Mouse (Mus musculus) heart, embryonic 11.5 days (tissue): ENCODE data around the gene Dazap1. TPM values are rescaled to one million over a fixed set of nuclear protein-coding genes. Genes with fewer than 3 reads are reported as not detected.
A peak's percentile ranks its signal among the peaks of the same experiment; 100 is the strongest.
"Not testable (repeated sequence)": the region's sequence is repeated elsewhere in the genome, so short reads cannot be mapped to it uniquely, and the experiment has no call there.

Experiments used
- ATAC-seq: fragments of 200-750 bp; cut with Nextera tagmentation; replicated peaks from 2 replicates; pipeline ENCODE4 v1.8.0; 2017; ENCODE audit warnings: moderate library complexity; ENCODE audit not compliant: insufficient number of reproducible peaks, low FRiP score, low TSS enrichment
- H3K27ac ChIP-seq: fragments of 300-500 bp; sonication (generic); 2 replicates; pipeline ENCODE4 v1.5.1; 2014; ENCODE audit warnings: mild to moderate bottlenecking, low read depth, low read length
- H3K27me3 ChIP-seq: fragments of 300-500 bp; sonication (generic); 2 replicates; pipeline ENCODE4 v1.6.1; 2014; ENCODE audit warnings: mild to moderate bottlenecking, low read length, mixed read lengths; ENCODE audit not compliant: control insufficient read depth, insufficient read depth
- H3K36me3 ChIP-seq: fragments of 300-500 bp; sonication (generic); 2 replicates; pipeline ENCODE4 v1.6.1; 2014; ENCODE audit warnings: mild to moderate bottlenecking, low read length, moderate library complexity, mixed read lengths; ENCODE audit not compliant: control insufficient read depth, insufficient read depth
- H3K4me1 ChIP-seq: fragments of 300-500 bp; sonication (generic); 2 replicates; pipeline ENCODE4 v1.6.1; 2014; ENCODE audit warnings: low read length; ENCODE audit not compliant: control insufficient read depth, insufficient read depth
- H3K4me2 ChIP-seq: fragments of 300-500 bp; sonication (generic); 2 replicates; pipeline ENCODE4 v1.6.1; 2014; ENCODE audit warnings: mild to moderate bottlenecking, moderate library complexity
- H3K4me3 ChIP-seq: fragments of 300-500 bp; sonication (generic); 2 replicates; pipeline ENCODE4 v1.5.1; 2014; ENCODE audit warnings: low read depth, low read length
- H3K9ac ChIP-seq: fragments of 300-500 bp; sonication (generic); 2 replicates; pipeline ENCODE4 v1.6.1; 2014; ENCODE audit warnings: mild to moderate bottlenecking, low read depth, low read length, moderate library complexity
- H3K9me3 ChIP-seq: fragments of 300-500 bp; sonication (generic); replicated peaks from 2 replicates; pipeline ENCODE4 v1.6.1; 2016; ENCODE audit warnings: low read length; ENCODE audit not compliant: control insufficient read depth
- WGBS: fragments of 180-500 bp; shearing (Covaris S2); extraction: QIAGEN DNeasy Blood & Tissue Kit; methylation state at CpG from one replicate; pipeline ENCODE4 v1.1.7; 2014; ENCODE audit not compliant: insufficient replicate concordance; 5-methylcytosine and 5-hydroxymethylcytosine counted together
- polyA plus RNA-seq: library from polyadenylated mRNA; unstranded; fragments of >200 nt; fragmentation: Nextera tagmentation; extraction: Ambion mirVana; gene quantifications from 2 replicates; pipeline ENCODE4 v1.2.1, GENCODE M21; 2014

Dazap1 gene
- polyA plus RNA-seq, 1 experiment from 2014 or later = 29.9 TPM

- Histone ChIP-seq H3K27me3 (no peaks in the 10 kb centered on the region), H3K4me2 (0 out of 2 replicates have a peak overlapping the region, but pooled peaks have one; percentile 14), H3K4me3 (no peak overlapping the region), H3K27ac (no peak overlapping the region), H3K9me3 (no peaks in the 10 kb centered on the region), H3K36me3 (peaks cover 26% of the 10 kb centered on the region), H3K4me1 (peaks cover 22% of the 10 kb centered on the region), H3K9ac (0 out of 2 replicates have a peak overlapping the region, but pooled peaks have one; percentile 0)
- ATAC-seq = no peak
- 2% methylated on average over 4 of the region's 4 CpGs for WGBS
Measured at GRCm38 (mm10) chr10:80245600-80245999, 15.7 kb upstream of the Dazap1 start.

GRCm38 (mm10) chr10:80247849-80248248, 13.4 kb upstream of the Dazap1 start:
- Histone ChIP-seq H3K27me3 (no peaks in the 10 kb centered on the region), H3K9me3 (no peaks in the 10 kb centered on the region), H3K36me3 (peaks cover 12% of the 10 kb centered on the region), H3K27ac (no peak overlapping the region), H3K4me3 (no peak overlapping the region), H3K9ac (no peak overlapping the region), H3K4me2 (peak overlapping the region; percentile 32), H3K4me1 (peaks cover 17% of the 10 kb centered on the region)
- ATAC-seq = no peak
- WGBS = 52% methylated on average over 6 of the region's 6 CpGs

- ATAC-seq, H3K27me3 ChIP-seq, H3K9ac ChIP-seq, H3K9me3 ChIP-seq, H3K27ac ChIP-seq: not testable (repeated sequence)
- WGBS = 47% methylated on average over 3 of the region's 3 CpGs
- Histone ChIP-seq H3K4me1 (peaks cover 17% of the 10 kb centered on the region), H3K4me2 (peak overlapping the region; percentile 95), H3K4me3 (peak overlapping the region; percentile 95), H3K36me3 (peaks cover 12% of the 10 kb centered on the region)
Measured at GRCm38 (mm10) chr10:80248437-80248836, 12.8 kb upstream of the Dazap1 start.

GRCm38 (mm10) chr10:80248971-80249640, 12.2 kb upstream of the Dazap1 start, which contains the start of gene Ndufs7:
Gene Ndufs7, plus strand, starts transcription at chr10:80249121.
- Histone ChIP-seq H3K4me2 (peak within 1 kb of the TSS; percentile 95), H3K27ac (peak within 1 kb of the TSS; percentile 92), H3K9ac (peak within 1 kb of the TSS; percentile 98), H3K36me3 (peaks cover 12% of the 10 kb centered on the region), H3K27me3 (no peaks in the 10 kb centered on the region), H3K4me3 (peak within 1 kb of the TSS; percentile 95), H3K4me1 (peaks cover 17% of the 10 kb centered on the region), H3K9me3 (no peaks in the 10 kb centered on the region)
- under 1% methylated on average over 53 of the region's 53 CpGs for WGBS
- peak; percentile 84 for ATAC-seq

GRCm38 (mm10) chr10:80250059-80250458, 11.2 kb upstream of the Dazap1 start:
- no peaks in the 10 kb centered on the region for H3K9me3 ChIP-seq
- peak overlapping the region; percentile 98 for H3K9ac ChIP-seq
- peaks cover 17% of the 10 kb centered on the region for H3K4me1 ChIP-seq
- peaks cover 15% of the 10 kb centered on the region for H3K36me3 ChIP-seq
- no peaks in the 10 kb centered on the region for H3K27me3 ChIP-seq
- ATAC-seq = no peak
- peak overlapping the region; percentile 95 for H3K4me2 ChIP-seq
- H3K4me3 ChIP-seq = peak overlapping the region; percentile 95
- 29% methylated on average over 2 of the region's 2 CpGs for WGBS
- H3K27ac ChIP-seq = peak overlapping the region; percentile 92; the same call in 1 of the 2 replicates

GRCm38 (mm10) chr10:80250573-80250972, 10.7 kb upstream of the Dazap1 start:
- H3K9me3 ChIP-seq = no peaks in the 10 kb centered on the region
- H3K4me3 ChIP-seq = peak overlapping the region; percentile 95; the same call in 1 of the 2 replicates
- peak overlapping the region; percentile 95 for H3K4me2 ChIP-seq
- peaks cover 14% of the 10 kb centered on the region for H3K4me1 ChIP-seq
- peak overlapping the region; percentile 98; the same call in 1 of the 2 replicates for H3K9ac ChIP-seq
- no peak overlapping the region for H3K27ac ChIP-seq
- WGBS = 85% methylated on average over 4 of the region's 4 CpGs
- ATAC-seq = no peak
- H3K36me3 ChIP-seq = peaks cover 20% of the 10 kb centered on the region
- H3K27me3 ChIP-seq = no peaks in the 10 kb centered on the region

GRCm38 (mm10) chr10:80252011-80252410, 9.3 kb upstream of the Dazap1 start:
- Histone ChIP-seq H3K4me2 (no peak overlapping the region), H3K36me3 (peaks cover 30% of the 10 kb centered on the region), H3K9me3 (no peaks in the 10 kb centered on the region), H3K4me1 (peaks cover 14% of the 10 kb centered on the region), H3K4me3 (no peak overlapping the region), H3K27ac (no peak overlapping the region), H3K27me3 (no peaks in the 10 kb centered on the region), H3K9ac (no peak overlapping the region)
- ATAC-seq = no peak

GRCm38 (mm10) chr10:80252493-80253274, 8.6 kb upstream of the Dazap1 start:
- Histone ChIP-seq H3K9me3 (no peaks in the 10 kb centered on the region), H3K4me3 (no peak overlapping the region), H3K4me1 (peaks cover 14% of the 10 kb centered on the region), H3K9ac (no peak overlapping the region), H3K36me3 (peaks cover 33% of the 10 kb centered on the region), H3K27ac (no peak overlapping the region), H3K27me3 (no peaks in the 10 kb centered on the region), H3K4me2 (no peak overlapping the region)
- WGBS = 88% methylated on average over 11 of the region's 11 CpGs
- no peak for ATAC-seq
